Mouse (Mus musculus): ENCODE data around the gene Lilr4b. TPM values are rescaled to one million over a fixed set of nuclear protein-coding genes. Genes with fewer than 3 reads are reported as not detected.
"Not testable (repeated sequence)": the region's sequence is repeated elsewhere in the genome, so short reads cannot be mapped to it uniquely, and the experiment has no call there.

Lilr4b gene
- 1.4 and 1.7 TPM in 2 replicates for polyA plus RNA-seq (2012; rRNA removed)

DNA sequence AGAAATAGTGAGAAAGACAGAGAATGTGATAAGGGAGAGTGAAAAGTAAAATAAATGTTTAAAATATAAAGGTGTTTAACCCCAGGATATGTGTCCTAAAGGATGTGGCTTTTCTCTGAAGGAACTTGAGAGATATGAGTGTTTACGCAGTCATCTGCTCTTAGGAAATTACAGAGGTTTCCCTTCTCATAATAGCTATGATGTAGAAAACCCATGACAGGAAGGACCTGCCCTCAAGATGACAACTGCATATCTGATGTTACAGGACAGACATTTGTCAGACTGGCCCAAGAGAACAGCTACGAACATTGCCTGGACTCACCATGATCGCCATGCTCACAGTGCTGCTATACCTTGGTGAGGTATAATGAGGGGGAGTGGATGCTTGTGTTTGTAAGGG is at the start of gene Lilr4b, which contains the start of gene Gm49339:
Lilr4b (plus strand) TSS at position 236 of the 400 bp plus-strand sequence.
Gm49339 (plus strand) TSS at position 216 of the 400 bp plus-strand sequence.
- not testable (repeated sequence) for DNase-seq; H3K36me3 ChIP-seq (ENCODE audit: control insufficient read depth, insufficient read depth, low read length); H3K4me3 ChIP-seq (ENCODE audit: insufficient read depth, low read depth, low read length); H3K27me3 ChIP-seq (replicated peaks; ENCODE audit: control insufficient read depth, insufficient read depth, low read length); H3K27ac ChIP-seq (ENCODE audit: insufficient read depth, low read depth, low read length); H3K4me1 ChIP-seq (ENCODE audit: control insufficient read depth, insufficient read depth, low read length)
- 89% methylated on average over 1 of the region's 3 CpGs for WGBS

GRCm38 (mm10) chr10:51432940-51433339 is 47.5 kb upstream of the Lilr4b start:
- TF ChIP-seq CTCF (conservative IDR thresholded peaks at IDR 0.05; ENCODE audit: insufficient read depth, insufficient read length, low read depth, low read length): no peak
- no peak for TF ChIP-seq POLR2A (IDR thresholded peaks at IDR 0.05; ENCODE audit: low read depth, low read length)
- H3K36me3 ChIP-seq (ENCODE audit: control insufficient read depth, insufficient read depth, low read length): no peaks in the 10 kb centered on the region
- no peaks in the 10 kb centered on the region for H3K27me3 ChIP-seq (replicated peaks; ENCODE audit: control insufficient read depth, insufficient read depth, low read length)
- H3K4me3 ChIP-seq (ENCODE audit: insufficient read depth, low read depth, low read length): no peak overlapping the region
- no peak overlapping the region for H3K27ac ChIP-seq (ENCODE audit: insufficient read depth, low read depth, low read length)
- no peaks in the 10 kb centered on the region for H3K4me1 ChIP-seq (ENCODE audit: control insufficient read depth, insufficient read depth, low read length)
- no peak for DNase-seq

DNA sequence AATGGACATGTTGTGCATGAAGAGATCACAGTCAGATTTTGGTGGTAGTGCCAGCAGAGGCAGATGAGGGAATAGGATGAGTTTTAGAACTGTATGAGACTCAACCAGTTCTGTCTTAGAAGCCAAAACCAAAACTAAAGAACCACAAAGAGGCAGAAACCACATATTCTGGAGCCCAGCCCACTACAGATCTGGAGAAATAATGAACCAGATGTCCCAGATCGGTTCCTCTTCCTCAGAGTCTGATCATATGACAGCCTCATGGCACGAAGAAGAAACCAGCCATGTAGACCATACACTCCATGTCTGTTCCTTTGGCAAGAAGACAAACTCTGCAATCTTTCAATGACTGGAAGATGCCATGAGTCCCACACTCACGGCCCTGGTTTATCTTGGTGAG is 44.7 kb upstream of the Lilr4b start:
- Histone ChIP-seq H3K27ac (ENCODE audit: insufficient read depth, low read depth, low read length) (no peak overlapping the region), H3K27me3 (replicated peaks; ENCODE audit: control insufficient read depth, insufficient read depth, low read length) (no peaks in the 10 kb centered on the region), H3K4me3 (ENCODE audit: insufficient read depth, low read depth, low read length) (no peak overlapping the region), H3K36me3 (ENCODE audit: control insufficient read depth, insufficient read depth, low read length) (no peaks in the 10 kb centered on the region), H3K4me1 (ENCODE audit: control insufficient read depth, insufficient read depth, low read length) (no peaks in the 10 kb centered on the region)
- DNase-seq: no peak
- WGBS: 70% methylated on average over 3 of the region's 3 CpGs
- TF ChIP-seq CTCF (conservative IDR thresholded peaks at IDR 0.05; ENCODE audit: insufficient read depth, insufficient read length, low read depth, low read length): no peak
- TF ChIP-seq POLR2A (IDR thresholded peaks at IDR 0.05; ENCODE audit: low read depth, low read length): no peak

- TF ChIP-seq POLR2A (IDR thresholded peaks at IDR 0.05; ENCODE audit: low read depth, low read length) (no peak), CTCF (conservative IDR thresholded peaks at IDR 0.05; ENCODE audit: insufficient read depth, insufficient read length, low read depth, low read length) (no peak)
- H3K36me3 ChIP-seq (ENCODE audit: control insufficient read depth, insufficient read depth, low read length): no peaks in the 10 kb centered on the region
- H3K4me3 ChIP-seq (ENCODE audit: insufficient read depth, low read depth, low read length): no peak overlapping the region
- H3K27ac ChIP-seq (ENCODE audit: insufficient read depth, low read depth, low read length): no peak overlapping the region
- no peaks in the 10 kb centered on the region for H3K4me1 ChIP-seq (ENCODE audit: control insufficient read depth, insufficient read depth, low read length)
- WGBS: 82% methylated on average over 4 of the region's 4 CpGs
- no peak for DNase-seq
- no peaks in the 10 kb centered on the region for H3K27me3 ChIP-seq (replicated peaks; ENCODE audit: control insufficient read depth, insufficient read depth, low read length)
Measured at GRCm38 (mm10) chr10:51451610-51452009, 28.8 kb upstream of the Lilr4b start.

- DNase-seq: peak; percentile 21
- Histone ChIP-seq H3K4me1 (ENCODE audit: control insufficient read depth, insufficient read depth, low read length) (no peaks in the 10 kb centered on the region), H3K27ac (ENCODE audit: insufficient read depth, low read depth, low read length) (no peak overlapping the region; the same call in 1 of the 2 replicates), H3K4me3 (ENCODE audit: insufficient read depth, low read depth, low read length) (no peak overlapping the region), H3K27me3 (replicated peaks; ENCODE audit: control insufficient read depth, insufficient read depth, low read length) (no peaks in the 10 kb centered on the region), H3K36me3 (ENCODE audit: control insufficient read depth, insufficient read depth, low read length) (no peaks in the 10 kb centered on the region)
- WGBS: 43% methylated on average over 1 of the region's 1 CpGs
- TF ChIP-seq CTCF (conservative IDR thresholded peaks at IDR 0.05; ENCODE audit: insufficient read depth, insufficient read length, low read depth, low read length) (no peak), POLR2A (IDR thresholded peaks at IDR 0.05; ENCODE audit: low read depth, low read length) (no peak)
Measured at GRCm38 (mm10) chr10:51453616-51454298, 26.7 kb upstream of the Lilr4b start.

DNA sequence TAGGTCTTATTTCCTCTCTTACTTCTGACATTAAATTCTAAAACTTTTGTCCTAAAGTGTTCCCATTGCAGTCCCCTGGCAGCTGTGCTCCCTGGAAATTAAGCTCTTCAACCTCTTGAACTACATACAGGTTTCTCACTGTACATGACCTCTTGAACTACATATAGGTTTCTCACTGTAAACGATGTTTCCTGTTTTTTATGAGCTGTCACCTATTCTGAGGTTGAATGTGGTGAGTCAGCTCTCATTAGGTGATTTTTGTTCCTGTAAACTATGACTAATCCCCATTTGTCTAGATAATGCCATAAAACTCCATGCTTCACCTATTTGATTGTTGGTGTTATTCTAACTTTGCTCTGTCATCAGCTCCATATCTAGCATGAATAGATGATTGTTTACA is 26.1 kb upstream of the Lilr4b start:
- no peak for DNase-seq
- Histone ChIP-seq H3K4me3 (ENCODE audit: insufficient read depth, low read depth, low read length) (no peak overlapping the region), H3K27me3 (replicated peaks; ENCODE audit: control insufficient read depth, insufficient read depth, low read length) (no peaks in the 10 kb centered on the region), H3K27ac (ENCODE audit: insufficient read depth, low read depth, low read length) (no peak overlapping the region; the same call in 1 of the 2 replicates), H3K4me1 (ENCODE audit: control insufficient read depth, insufficient read depth, low read length) (no peaks in the 10 kb centered on the region), H3K36me3 (ENCODE audit: control insufficient read depth, insufficient read depth, low read length) (no peaks in the 10 kb centered on the region)
- 39% methylated on average over 1 of the region's 1 CpGs for WGBS
- no peak for TF ChIP-seq POLR2A (IDR thresholded peaks at IDR 0.05; ENCODE audit: low read depth, low read length)
- TF ChIP-seq CTCF (conservative IDR thresholded peaks at IDR 0.05; ENCODE audit: insufficient read depth, insufficient read length, low read depth, low read length): no peak

DNA sequence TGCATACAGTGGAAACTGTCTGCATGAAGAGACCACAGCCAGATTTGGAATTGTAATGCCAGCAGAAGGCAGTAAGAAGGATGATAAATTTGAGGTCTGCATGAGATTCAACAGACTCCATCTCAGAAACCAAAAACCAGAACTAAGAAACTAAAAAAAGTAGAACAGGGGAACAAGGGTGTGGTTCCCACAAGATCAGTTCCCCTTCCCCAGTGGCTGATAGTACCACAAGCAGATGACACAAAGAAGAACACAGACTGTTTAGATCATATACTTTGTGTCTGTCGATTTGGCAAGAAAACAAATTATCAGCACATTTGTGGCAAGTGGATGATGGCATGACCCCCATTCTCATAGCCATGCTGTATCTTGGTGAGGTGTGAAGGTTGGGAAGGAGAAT is 24.7 kb upstream of the Lilr4b start:
- H3K36me3 ChIP-seq (ENCODE audit: control insufficient read depth, insufficient read depth, low read length): no peaks in the 10 kb centered on the region
- H3K27me3 ChIP-seq (replicated peaks; ENCODE audit: control insufficient read depth, insufficient read depth, low read length): no peaks in the 10 kb centered on the region
- TF ChIP-seq POLR2A (IDR thresholded peaks at IDR 0.05; ENCODE audit: low read depth, low read length) (no peak), CTCF (conservative IDR thresholded peaks at IDR 0.05; ENCODE audit: insufficient read depth, insufficient read length, low read depth, low read length) (no peak)
- no peaks in the 10 kb centered on the region for H3K4me1 ChIP-seq (ENCODE audit: control insufficient read depth, insufficient read depth, low read length)
- peak; percentile 9 for DNase-seq
- WGBS: 69% methylated on average over 1 of the region's 1 CpGs
- peak overlapping the region; percentile 16; the same call in 1 of the 2 replicates for H3K27ac ChIP-seq (ENCODE audit: insufficient read depth, low read depth, low read length)
- H3K4me3 ChIP-seq (ENCODE audit: insufficient read depth, low read depth, low read length): no peak overlapping the region
